Mouse (Mus musculus): ENCODE measurements around the gene Rnf167.

Gene Rnf167

GRCm38 (mm10) chr11:70646691-70647650, at the start of gene Rnf167, which contains the start of gene Slc25a11:
TSS of gene Rnf167 (plus strand) at chr11:70647235.
TSS of gene Slc25a11 (minus strand) at chr11:70647479.
- peak; percentile 96 for DNase-seq (ENCODE audit: low spot score)

GRCm38 (mm10) chr11:70597301-70597700, 49.7 kb upstream of the Rnf167 start:
- DNase-seq (ENCODE audit: low spot score): peak; percentile 51

GRCm38 (mm10) chr11:70598451-70598953, 48.5 kb upstream of the Rnf167 start:
- no peak for DNase-seq (ENCODE audit: low spot score)

- DNase-seq (ENCODE audit: low spot score): peak; percentile 78
These were observed 41.9 kb upstream of the Rnf167 start for GRCm38 (mm10) chr11:70605024-70605566.

- DNase-seq (ENCODE audit: low spot score): no peak
These were observed 40.3 kb upstream of the Rnf167 start for GRCm38 (mm10) chr11:70606717-70607116.

- DNase-seq (ENCODE audit: low spot score): no peak
These were observed 39.4 kb upstream of the Rnf167 start for GRCm38 (mm10) chr11:70607611-70608010.

GRCm38 (mm10) chr11:70608381-70609066, 38.5 kb upstream of the Rnf167 start:
- DNase-seq (ENCODE audit: low spot score): no peak

GRCm38 (mm10) chr11:70610752-70611151, 36.3 kb upstream of the Rnf167 start:
- no peak for DNase-seq (ENCODE audit: low spot score)

GRCm38 (mm10) chr11:70612505-70612904, 34.5 kb upstream of the Rnf167 start:
- DNase-seq (ENCODE audit: low spot score): no peak

- peak; percentile 85 for DNase-seq (ENCODE audit: low spot score)
These were observed 32.0 kb upstream of the Rnf167 start for GRCm38 (mm10) chr11:70615074-70615473.

GRCm38 (mm10) chr11:70615516-70616093, 31.4 kb upstream of the Rnf167 start, which contains the start of gene 4930544D05Rik:
TSS of gene 4930544D05Rik (plus strand) at chr11:70615848.
- peak; percentile 78 for DNase-seq (ENCODE audit: low spot score)

GRCm38 (mm10) chr11:70619101-70619500, 27.9 kb upstream of the Rnf167 start, which contains the start of gene Chrne:
TSS of gene Chrne (minus strand) at chr11:70619216.
- DNase-seq (ENCODE audit: low spot score): no peak

- no peak for DNase-seq (ENCODE audit: low spot score)
These were observed 24.8 kb upstream of the Rnf167 start for GRCm38 (mm10) chr11:70621972-70622814.

- DNase-seq (ENCODE audit: low spot score): no peak
These were observed 23.8 kb upstream of the Rnf167 start for GRCm38 (mm10) chr11:70623053-70623742.

- peak; percentile 43 for DNase-seq (ENCODE audit: low spot score)
These were observed 21.6 kb upstream of the Rnf167 start for GRCm38 (mm10) chr11:70625473-70625872.

GRCm38 (mm10) chr11:70626877-70627276, 20.2 kb upstream of the Rnf167 start:
- no peak for DNase-seq (ENCODE audit: low spot score)

- no peak for DNase-seq (ENCODE audit: low spot score)
These were observed 18.6 kb upstream of the Rnf167 start for GRCm38 (mm10) chr11:70628431-70628830.

- DNase-seq (ENCODE audit: low spot score): peak; percentile 38
These were observed 17.5 kb upstream of the Rnf167 start for GRCm38 (mm10) chr11:70629557-70629956.

GRCm38 (mm10) chr11:70630129-70630528, 16.9 kb upstream of the Rnf167 start:
- no peak for DNase-seq (ENCODE audit: low spot score)

GRCm38 (mm10) chr11:70635601-70636000, 11.4 kb upstream of the Rnf167 start:
- no peak for DNase-seq (ENCODE audit: low spot score)

Data from T-cell, adult 2 months (primary cell).